Mouse (Mus musculus) forebrain, postnatal 0 days (tissue): ENCODE measurements at regions not wholly inside any gene's neighbourhood (a gene's known extent, or its start where the extent isn't known, plus 50 kb on each side); places are given as distances from the start of the nearest gene placed in this dataset.

Experiments used
- ATAC-seq: fragments of 200-750 bp; cut with Nextera tagmentation; 2 replicates; pipeline ENCODE4 v1.8.0; 2017; ENCODE audit warnings: mild to moderate bottlenecking, moderate library complexity
- DNase-seq: peaks from one replicate; pipeline ENCODE4 v3.0.0-alpha.2; 2015
- H3K27ac ChIP-seq: fragments of 300-500 bp; sonication (generic); 2 replicates; pipeline ENCODE4 v1.5.1; 2014; ENCODE audit warnings: low read depth, mild to moderate bottlenecking, antibody characterized with exemption, low read length, moderate library complexity, mixed read lengths
- H3K27me3 ChIP-seq: fragments of 300-500 bp; sonication (generic); 2 replicates; pipeline ENCODE4 v1.6.1; 2014; ENCODE audit warnings: mild to moderate bottlenecking, low read length, mixed read lengths; ENCODE audit not compliant: insufficient read depth
- H3K36me3 ChIP-seq: fragments of 300-500 bp; sonication (generic); 2 replicates; pipeline ENCODE4 v1.6.1; 2014; ENCODE audit warnings: mild to moderate bottlenecking, moderate library complexity; ENCODE audit not compliant: insufficient read depth
- H3K4me1 ChIP-seq: fragments of 300-500 bp; sonication (generic); 2 replicates; pipeline ENCODE4 v1.6.1; 2014; ENCODE audit warnings: antibody characterized with exemption; ENCODE audit not compliant: insufficient read depth
- H3K4me2 ChIP-seq: fragments of 300-500 bp; sonication (generic); 2 replicates; pipeline ENCODE4 v1.6.1; 2014; ENCODE audit warnings: low read depth, mild to moderate bottlenecking, moderate library complexity
- H3K4me3 ChIP-seq: fragments of 300-500 bp; sonication (generic); 2 replicates; pipeline ENCODE4 v1.5.1; 2014; ENCODE audit warnings: low read depth, low read length, mixed read lengths
- H3K9ac ChIP-seq: fragments of 300-500 bp; sonication (generic); 2 replicates; pipeline ENCODE4 v1.6.1; 2014; ENCODE audit warnings: mild to moderate bottlenecking
- H3K9me3 ChIP-seq: fragments of 300-500 bp; sonication (generic); 2 replicates; pipeline ENCODE4 v1.6.1; 2016; ENCODE audit warnings: low read length
- CTCF ChIP-seq: sonication (generic); IDR thresholded peaks from 2 replicates; pipeline ENCODE4 v1.5.1; 2016; ENCODE audit warnings: antibody characterized with exemption, control low read depth, low read depth
- WGBS: fragments of 180-500 bp; shearing (Covaris S2); extraction: QIAGEN DNeasy Blood & Tissue Kit; methylation state at CpG from one replicate; pipeline ENCODE4 v1.1.7; 2014; 5-methylcytosine and 5-hydroxymethylcytosine counted together

- Histone ChIP-seq H3K4me2 (no peak overlapping the region), H3K27ac (no peak overlapping the region), H3K9me3 (no peaks in the 10 kb centered on the region), H3K4me1 (no peaks in the 10 kb centered on the region), H3K36me3 (no peaks in the 10 kb centered on the region), H3K9ac (no peak overlapping the region), H3K4me3 (no peak overlapping the region), H3K27me3 (no peaks in the 10 kb centered on the region)
- no peak for DNase-seq
- peak; percentile 67; the same call in 1 of the 2 replicates for ATAC-seq
- WGBS: 48% methylated on average over 7 of the region's 7 CpGs
- TF ChIP-seq CTCF: no peak
These were observed 72.2 kb upstream of the B3gat2 start for GRCm38 (mm10) chr1:23689398-23689797.

GRCm38 (mm10) chr1:23705489-23705888 is 56.1 kb upstream of the B3gat2 start:
- no peaks in the 10 kb centered on the region for H3K27me3 ChIP-seq
- H3K9me3 ChIP-seq: no peaks in the 10 kb centered on the region
- H3K4me1 ChIP-seq: no peaks in the 10 kb centered on the region
- no peak overlapping the region for H3K4me3 ChIP-seq
- DNase-seq (peak; percentile 77), ATAC-seq (peak; percentile 80)
- no peak overlapping the region for H3K9ac ChIP-seq
- WGBS: 21% methylated on average over 6 of the region's 6 CpGs
- TF ChIP-seq CTCF: peak; percentile 75
- H3K4me2 ChIP-seq: no peak overlapping the region
- H3K27ac ChIP-seq: no peak overlapping the region
- no peaks in the 10 kb centered on the region for H3K36me3 ChIP-seq

GRCm38 (mm10) chr1:23706450-23706849 is 55.1 kb upstream of the B3gat2 start:
- no peak for TF ChIP-seq CTCF
- Histone ChIP-seq H3K27me3 (no peaks in the 10 kb centered on the region), H3K9me3 (no peaks in the 10 kb centered on the region), H3K4me3 (no peak overlapping the region), H3K4me2 (no peak overlapping the region), H3K9ac (no peak overlapping the region), H3K4me1 (no peaks in the 10 kb centered on the region), H3K27ac (no peak overlapping the region), H3K36me3 (no peaks in the 10 kb centered on the region)
- no peak for ATAC-seq
- DNase-seq: no peak
- WGBS: 26% methylated on average over 4 of the region's 4 CpGs
